Mouse (Mus musculus) CH12.LX (cell line): ENCODE measurements at regions not wholly inside any gene's neighbourhood (a gene's known extent, or its start where the extent isn't known, plus 50 kb on each side); places are given as distances from the start of the nearest gene placed in this dataset.

Experiments
- DNase-seq: peaks from one replicate; pipeline ENCODE4 v3.0.0-alpha.2; 2013; ENCODE audit errors: extremely low read depth
- H3K27ac ChIP-seq: 2 replicates; pipeline ENCODE4 v1.5.1; 2012; ENCODE audit warnings: low read depth, mild to moderate bottlenecking, control low read depth, moderate library complexity; ENCODE audit not compliant: insufficient read depth
- H3K27me3 ChIP-seq: replicated peaks from 2 replicates; pipeline ENCODE3; 2012; ENCODE audit warnings: inconsistent platforms
- H3K36me3 ChIP-seq, 2 experiments: replicated peaks in 1 of 2; 2 replicates each; pipeline versions ENCODE3 to v1.6.1; 2012; ENCODE audit warnings: inconsistent platforms in 1 of 2, low read length in 1 of 2, mild to moderate bottlenecking in 1 of 2, mixed read lengths in 1 of 2, moderate library complexity in 1 of 2; ENCODE audit not compliant: control insufficient read depth in 1 of 2, insufficient read depth in 1 of 2
- H3K4me1 ChIP-seq, 2 experiments: 2 replicates each; pipeline ENCODE4 v1.6.1; 2012; ENCODE audit warnings: inconsistent platforms in 1 of 2, moderate library complexity in 1 of 2; ENCODE audit not compliant: insufficient read depth in 2 of 2, control insufficient read depth in 1 of 2
- H3K4me2 ChIP-seq: 2 replicates; pipeline ENCODE4 v1.6.1; 2012; ENCODE audit warnings: low read depth, mild to moderate bottlenecking, control low read depth; ENCODE audit not compliant: poor library complexity, insufficient read depth, severe bottlenecking
- H3K4me3 ChIP-seq, 3 experiments: fragments of 150-350 bp in 1 of 3; sonication (generic) in 1 of 3; replicated peaks in 1 of 3; 2 replicates each; pipeline versions ENCODE3 to v1.5.1; 2011 to 2012; ENCODE audit warnings: low read depth in 2 of 3, low read length in 2 of 3, mild to moderate bottlenecking in 2 of 3, moderate library complexity in 2 of 3, control low read depth in 1 of 3, improper control_type of control experiment in 1 of 3, inconsistent platforms in 1 of 3, mixed read lengths in 1 of 3; ENCODE audit not compliant: poor library complexity in 1 of 3
- H3K79me2 ChIP-seq: replicated peaks from 2 replicates; pipeline ENCODE4 v1.6.1; 2012; ENCODE audit warnings: mild to moderate bottlenecking, moderate library complexity; ENCODE audit not compliant: control insufficient read depth, poor library complexity, insufficient read depth, severe bottlenecking; ENCODE audit errors: extremely low read depth
- H3K9ac ChIP-seq: 2 replicates; pipeline ENCODE4 v1.6.1; 2012; ENCODE audit warnings: low read depth, mild to moderate bottlenecking, control low read depth, moderate library complexity; ENCODE audit not compliant: insufficient read depth
- H3K9me3 ChIP-seq: replicated peaks from 2 replicates; pipeline ENCODE3; 2012; ENCODE audit warnings: low read length, inconsistent platforms, mixed read lengths
- CHD2 ChIP-seq: IDR thresholded peaks from 2 replicates; pipeline ENCODE4 v1.6.1; 2011; ENCODE audit warnings: low read length, improper control_type of control experiment
- E2F4 ChIP-seq: IDR thresholded peaks from 2 replicates; pipeline ENCODE4 v1.6.1; 2011; ENCODE audit warnings: low read depth, low read length, improper control_type of control experiment; ENCODE audit not compliant: insufficient replicate concordance
- ELF1 ChIP-seq: IDR thresholded peaks from 2 replicates; pipeline ENCODE4 v1.6.1; 2014; ENCODE audit warnings: low read depth, mild to moderate bottlenecking, inconsistent platforms, low read length, improper control_type of control experiment
- EP300 ChIP-seq: IDR thresholded peaks from 2 replicates; pipeline ENCODE4 v1.6.1; 2011; ENCODE audit warnings: low read length, improper control_type of control experiment
- ETS1 ChIP-seq: conservative IDR thresholded peaks from 2 replicates; pipeline ENCODE4 v1.6.1; 2012; ENCODE audit warnings: low read depth, mild to moderate bottlenecking, inconsistent platforms, low read length, improper control_type of control experiment, moderate library complexity
- HCFC1 ChIP-seq: IDR thresholded peaks from 2 replicates; pipeline ENCODE4 v1.6.1; 2012; ENCODE audit warnings: low read depth, mild to moderate bottlenecking, inconsistent platforms, low read length, improper control_type of control experiment
- IRF4 ChIP-seq: IDR thresholded peaks from 2 replicates; pipeline ENCODE4 v1.6.1; 2014; ENCODE audit warnings: low read depth, mild to moderate bottlenecking, inconsistent platforms, low read length, improper control_type of control experiment
- JUND ChIP-seq: conservative IDR thresholded peaks from 2 replicates; pipeline ENCODE4 v1.6.1; 2011; ENCODE audit warnings: low read depth, low read length, improper control_type of control experiment
- KAT2A ChIP-seq: IDR thresholded peaks from 2 replicates; pipeline ENCODE4 v1.6.1; 2012; ENCODE audit warnings: low read length, improper control_type of control experiment, inconsistent platforms; ENCODE audit not compliant: insufficient replicate concordance
- MAFK ChIP-seq: IDR thresholded peaks from 2 replicates; pipeline ENCODE4 v1.6.1; 2011; ENCODE audit warnings: low read length, improper control_type of control experiment; ENCODE audit not compliant: insufficient replicate concordance
- MAX ChIP-seq: IDR thresholded peaks from 2 replicates; pipeline ENCODE4 v1.6.1; 2011; ENCODE audit warnings: low read length, improper control_type of control experiment
- MEF2A ChIP-seq: IDR thresholded peaks from 2 replicates; pipeline ENCODE4 v1.6.1; 2014; ENCODE audit warnings: low read depth, mild to moderate bottlenecking, inconsistent platforms, low read length, improper control_type of control experiment, borderline replicate concordance
- MYC ChIP-seq: IDR thresholded peaks from 2 replicates; pipeline ENCODE4 v1.6.1; 2011; ENCODE audit warnings: low read depth, mild to moderate bottlenecking, improper control_type of control experiment, low read length
- NELFE ChIP-seq: IDR thresholded peaks from 2 replicates; pipeline ENCODE4 v1.6.1; 2011; ENCODE audit warnings: low read depth, low read length, improper control_type of control experiment
- NRF1 ChIP-seq: IDR thresholded peaks from 2 replicates; pipeline ENCODE4 v1.6.1; 2014; ENCODE audit warnings: low read depth, mild to moderate bottlenecking, inconsistent platforms, low read length, improper control_type of control experiment, moderate library complexity
- PAX5 ChIP-seq: IDR thresholded peaks from 2 replicates; pipeline ENCODE4 v1.6.1; 2012; ENCODE audit warnings: low read length, inconsistent platforms, mixed read lengths
- POLR2A ChIP-seq: IDR thresholded peaks from 2 replicates; pipeline ENCODE4 v1.6.1; 2011; ENCODE audit warnings: low read depth, mild to moderate bottlenecking, improper control_type of control experiment, low read length
- RAD21 ChIP-seq: IDR thresholded peaks from 2 replicates; pipeline ENCODE4 v1.6.1; 2011; ENCODE audit warnings: low read depth, mild to moderate bottlenecking, low read length, improper control_type of control experiment, moderate library complexity
- UBTF ChIP-seq: IDR thresholded peaks from 2 replicates; pipeline ENCODE4 v1.6.1; 2012; ENCODE audit warnings: low read depth, mild to moderate bottlenecking, inconsistent platforms, low read length, improper control_type of control experiment, moderate library complexity
- USF1 ChIP-seq: IDR thresholded peaks from 2 replicates; pipeline ENCODE4 v1.6.1; 2014; ENCODE audit warnings: low read depth, mild to moderate bottlenecking, inconsistent platforms, low read length, improper control_type of control experiment
- USF2 ChIP-seq: conservative IDR thresholded peaks from 2 replicates; pipeline ENCODE4 v1.6.1; 2011; ENCODE audit warnings: low read depth, low read length, improper control_type of control experiment
- ZC3H11A ChIP-seq: IDR thresholded peaks from 2 replicates; pipeline ENCODE4 v1.6.1; 2012; ENCODE audit warnings: low read depth, mild to moderate bottlenecking, inconsistent platforms, low read length, improper control_type of control experiment
- ZMIZ1 ChIP-seq: IDR thresholded peaks from 2 replicates; pipeline ENCODE4 v1.6.1; 2012; ENCODE audit warnings: low read depth, mild to moderate bottlenecking, inconsistent platforms, low read length, improper control_type of control experiment
- ZNF384 ChIP-seq: IDR thresholded peaks from 2 replicates; pipeline ENCODE4 v1.6.1; 2012; ENCODE audit warnings: low read depth, low read length, improper control_type of control experiment, inconsistent platforms
- dilution Hi-C: fragments of 300-500 bp; cut with MboI; formaldehyde crosslinking; loops from 2 replicates; pipeline ENCODE4 v1.14.3; 2020; ENCODE audit warnings: low sequenced_read_pairs; ENCODE audit not compliant: extremely low pct_unique_long_range_greater_than_20kb, extremely low pct_ligation_motif_present
- in situ Hi-C: fragments of 300-500 bp; cut with MboI; formaldehyde crosslinking; loops from 3 replicates; pipeline ENCODE4 v1.14.3; 2019; ENCODE audit warnings: low sequenced_read_pairs, low pct_ligation_motif_present, low pct_unique_long_range_greater_than_20kb, mixed read lengths

- H3K79me2 ChIP-seq = no peaks in the 10 kb centered on the region
- no peak overlapping the region for H3K4me2 ChIP-seq
- dilution Hi-C loops = no loop called here
- H3K27ac ChIP-seq = no peak overlapping the region
- no peak overlapping the region for H3K9ac ChIP-seq
- no peaks in the 10 kb centered on the region for H3K4me1 ChIP-seq
- peaks cover 41% of the 10 kb centered on the region for H3K9me3 ChIP-seq
- no peaks in the 10 kb centered on the region for H3K36me3 ChIP-seq
- TF ChIP-seq E2F4 = no peak
- no peak for TF ChIP-seq NELFE
- TF ChIP-seq HCFC1 = no peak
- TF ChIP-seq JUND = no peak
- no peak for TF ChIP-seq USF2
- no peak for TF ChIP-seq ZNF384
- TF ChIP-seq RAD21 = no peak
- TF ChIP-seq EP300 = no peak
- no peak for TF ChIP-seq PAX5
- TF ChIP-seq KAT2A = no peak
- TF ChIP-seq MEF2A = no peak
- TF ChIP-seq MAFK = no peak
- TF ChIP-seq ZC3H11A = no peak
- TF ChIP-seq ETS1 = no peak
- no peak for TF ChIP-seq NRF1
- TF ChIP-seq ELF1 = no peak
- TF ChIP-seq POLR2A = no peak
- TF ChIP-seq UBTF = no peak
- no peak for TF ChIP-seq USF1
- no peak for TF ChIP-seq ZMIZ1
- TF ChIP-seq, all 38 proteins: peak for 0
- Histone ChIP-seq H3K4me3 (no peak overlapping the region), H3K27me3 (no peaks in the 10 kb centered on the region)
- in situ Hi-C loops = no loop called here
- no peak for DNase-seq
These were observed 818.3 kb downstream of the Tmem114 start for GRCm38 (mm10) chr16:7606602-7607001.

DNA sequence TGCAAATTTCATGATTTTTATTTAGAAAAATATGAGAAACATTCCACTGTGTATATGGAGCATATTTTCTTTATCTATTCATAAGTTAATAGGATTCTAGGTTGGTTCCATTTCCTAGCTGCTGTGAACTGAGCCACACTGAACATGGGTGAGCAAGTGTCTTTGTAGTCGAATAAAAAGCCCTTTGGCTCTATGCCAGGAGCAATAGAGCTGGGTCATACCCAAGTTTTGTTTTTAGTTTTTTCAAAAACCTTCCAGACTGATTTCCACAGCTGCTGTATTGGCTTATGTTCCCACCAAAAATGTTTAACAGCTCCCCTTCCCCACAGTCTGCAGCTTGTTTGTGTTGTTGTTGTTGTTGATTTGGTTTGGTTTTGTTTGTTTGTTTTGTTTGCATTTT, 822.5 kb downstream of the Tmem114 start:
- Histone ChIP-seq H3K9me3 (peaks cover 49% of the 10 kb centered on the region), H3K9ac (no peak overlapping the region), H3K27ac (no peak overlapping the region), H3K4me2 (no peak overlapping the region), H3K36me3 (no peaks in the 10 kb centered on the region), H3K4me3 (no peak overlapping the region), H3K4me1 (no peaks in the 10 kb centered on the region), H3K27me3 (no peaks in the 10 kb centered on the region), H3K79me2 (no peaks in the 10 kb centered on the region)
- in situ Hi-C loops = no loop called here
- dilution Hi-C loops = no loop called here
- TF ChIP-seq POLR2A (no peak), MAX (no peak), NELFE (no peak), UBTF (no peak), IRF4 (no peak), USF1 (no peak), MYC (no peak), CHD2 (no peak)
- no peak for DNase-seq
